Comparison of ENCODE assay signal across 8 mouse cellular contexts in genomic region chr6:137205662-137206400, GRCm38 (mm10). TPM values are rescaled to one million over a fixed set of nuclear protein-coding genes. Genes with fewer than 3 reads are reported as not detected.
A peak's percentile ranks its signal among the peaks of the same experiment; 100 is the strongest.
DNase-seq lines count a peak whose midpoint lies in the region; ATAC-seq and TF ChIP-seq lines count a peak whose summit lies in the region.

No protein-coding gene starts in this region.

- no peak for TF ChIP-seq RAD21 in MEL (IDR thresholded peaks at IDR 0.05; ENCODE audit: low read depth, low read length)

- H3K27ac ChIP-seq in MEL (ENCODE audit: control insufficient read depth, low read depth, low read length): no peak overlapping the region
- no peak overlapping the region for H3K27ac ChIP-seq in hindbrain, embryonic 14.5 days

- no peaks in the 10 kb centered on the region for H3K9me3 ChIP-seq in MEL (replicated peaks; ENCODE audit: insufficient read depth, low read length)
- no peaks in the 10 kb centered on the region for H3K9me3 ChIP-seq in hindbrain, embryonic 14.5 days (ENCODE audit: control insufficient read depth, low read length)

- no peaks in the 10 kb centered on the region for H3K4me1 ChIP-seq in MEL (ENCODE audit: control insufficient read depth in 1 of 2, insufficient read depth in 2 of 2, low read length in 2 of 2)
- no peaks in the 10 kb centered on the region for H3K4me1 ChIP-seq in hindbrain, embryonic 14.5 days (replicated peaks; ENCODE audit: control insufficient read depth, insufficient read depth, low read length)

- TF ChIP-seq POLR2A in MEL (IDR thresholded peaks at IDR 0.05; ENCODE audit: control insufficient read depth in 1 of 2, insufficient read depth in 1 of 2, low read depth in 1 of 2, low read length in 2 of 2, poor library complexity in 1 of 2): no peak

- no peak overlapping the region for H3K9ac ChIP-seq in MEL (ENCODE audit: control insufficient read depth, low read depth, low read length, poor library complexity, severe bottlenecking)
- no peak overlapping the region for H3K9ac ChIP-seq in hindbrain, embryonic 14.5 days

- no peaks in the 10 kb centered on the region for H3K36me3 ChIP-seq in MEL (ENCODE audit: control insufficient read depth in 1 of 2, insufficient read depth in 2 of 2, low read length in 2 of 2)
- no peaks in the 10 kb centered on the region for H3K36me3 ChIP-seq in hindbrain, embryonic 14.5 days (replicated peaks; ENCODE audit: control insufficient read depth, insufficient read depth)

- H3K79me2 ChIP-seq in MEL (ENCODE audit: control insufficient read depth, insufficient read depth, low read length, poor library complexity): no peaks in the 10 kb centered on the region

- no peak overlapping the region for H3K4me2 ChIP-seq in hindbrain, embryonic 14.5 days (replicated peaks)

- 61% methylated on average over 11 of the region's 11 CpGs for WGBS in hindbrain, embryonic 14.5 days

- no peak for ATAC-seq in CD4-positive, CD25-positive, alpha-beta regulatory T cell, adult 4 months
- peak; percentile 51; the same call in 1 of the 2 replicates for ATAC-seq in hindbrain, embryonic 14.5 days (ENCODE audit: low FRiP score)

- H3K4me3 ChIP-seq in MEL (ENCODE audit: control insufficient read depth in 1 of 2, insufficient read depth in 1 of 2, low read depth in 2 of 2, low read length in 2 of 2): no peak overlapping the region
- H3K4me3 ChIP-seq in hindbrain, embryonic 14.5 days (replicated peaks; ENCODE audit: low read length): no peak overlapping the region

- H3K27me3 ChIP-seq in MEL (ENCODE audit: control insufficient read depth in 1 of 2, insufficient read depth in 2 of 2, low read length in 2 of 2): no peaks in the 10 kb centered on the region
- H3K27me3 ChIP-seq in hindbrain, embryonic 14.5 days (ENCODE audit: control insufficient read depth, insufficient read depth, low read length): no peaks in the 10 kb centered on the region

- TF ChIP-seq EP300 in MEL (IDR thresholded peaks at IDR 0.05; ENCODE audit: low read depth in 1 of 2, low read length in 2 of 2): no peak

- peak; percentile 21 for DNase-seq in CD4-positive, CD25-positive, alpha-beta regulatory T cell, adult 2 months (ENCODE audit: low read depth, low spot score)
- DNase-seq in layer of hippocampus, adult 11-12 months (ENCODE audit: low spot score): peak; percentile 29
- no peak for DNase-seq in layer of hippocampus, postnatal 36 days
- peak; percentile 3 for DNase-seq in MEL (ENCODE audit: low read depth, low spot score)
- peak; percentile 82 for DNase-seq in hindbrain, embryonic 14.5 days (ENCODE audit: low spot score)
- peak; percentile 31 for DNase-seq in retina, postnatal 7 days (ENCODE audit: low read depth, low spot score)
- DNase-seq in urinary bladder, postnatal 25 days (ENCODE audit: low spot score): no peak

- TF ChIP-seq CTCF in MEL (IDR thresholded peaks at IDR 0.05 in 2 of 3, conservative IDR thresholded peaks at IDR 0.05 in 1 of 3; ENCODE audit: control insufficient read depth in 1 of 3, insufficient read depth in 1 of 3, low read depth in 2 of 3, low read length in 3 of 3, poor library complexity in 1 of 3, severe bottlenecking in 1 of 3): no peak; a peak in 1 of 6 replicates

TF ChIP-seq in MEL, 35 proteins besides CTCF, POLR2A, EP300 and RAD21:
- TF ChIP-seq SIN3A (IDR thresholded peaks at IDR 0.05; ENCODE audit: low read length) (no peak), UBTF (IDR thresholded peaks at IDR 0.05; ENCODE audit: borderline replicate concordance, insufficient read depth, low read depth, low read length) (no peak), BHLHE40 (IDR thresholded peaks at IDR 0.05; ENCODE audit: borderline replicate concordance, low read depth, low read length) (no peak), POLR2AphosphoS2 (IDR thresholded peaks at IDR 0.05; ENCODE audit: low read length) (no peak), GABPA (IDR thresholded peaks at IDR 0.05; ENCODE audit: low read depth, low read length) (no peak), ELF1 (IDR thresholded peaks at IDR 0.05; ENCODE audit: low read depth, low read length) (no peak), ZKSCAN1 (IDR thresholded peaks at IDR 0.05; ENCODE audit: low read depth, low read length) (no peak), MXI1 (IDR thresholded peaks at IDR 0.05; ENCODE audit: low read depth, low read length) (no peak), ZC3H11A (IDR thresholded peaks at IDR 0.05; ENCODE audit: low read depth, low read length) (no peak), HCFC1 (IDR thresholded peaks at IDR 0.05; ENCODE audit: low read depth, low read length) (no peak), KAT2A (conservative IDR thresholded peaks at IDR 0.05; ENCODE audit: low read depth, low read length) (no peak), JUND (IDR thresholded peaks at IDR 0.05; ENCODE audit: low read depth, low read length) (no peak), GATA1 (IDR thresholded peaks at IDR 0.05; ENCODE audit: low read depth, low read length) (no peak), ZMIZ1 (IDR thresholded peaks at IDR 0.05; ENCODE audit: low read depth, low read length) (no peak), CHD2 (IDR thresholded peaks at IDR 0.05; ENCODE audit: low read length) (no peak), MYC (IDR thresholded peaks at IDR 0.05; ENCODE audit: low read depth, low read length) (no peak), NELFE (IDR thresholded peaks at IDR 0.05; ENCODE audit: low read depth, low read length) (no peak), MEF2A (IDR thresholded peaks at IDR 0.05; ENCODE audit: extremely low read depth, insufficient replicate concordance, low read depth, low read length, poor library complexity, severe bottlenecking) (no peak)

RNA-seq across cellular contexts. Expression of gene Rerg, which starts 35.5 kb away (rescaled TPM):
- polyA plus RNA-seq in CD4-positive, CD25-positive, alpha-beta regulatory T cell, adult 4 months (2017; shearing (Covaris generic)): not detected
- 10 to 100 TPM; 37.5 to 41.0 TPM for total RNA-seq in layer of hippocampus, postnatal 36 days (2021)
- total RNA-seq in MEL (2012; rRNA removed): not detected in 2 replicates
- not detected for polyA plus RNA-seq in MEL (2012; ENCODE audit: insufficient read depth in 1 of 2, insufficient read length in 2 of 2, low read depth in 1 of 2, low replicate concordance in 2 of 2, missing spikeins in 1 of 2)
- 6.5 and 8.6 TPM in 2 replicates for polyA plus RNA-seq in hindbrain, embryonic 14.5 days (2014; fragmentation: Nextera tagmentation; extraction: Ambion mirVana)

RNA-seq across cellular contexts. Expression of gene Ptpro, which starts 46.3 kb away (rescaled TPM):
- polyA plus RNA-seq in CD4-positive, CD25-positive, alpha-beta regulatory T cell, adult 4 months (2017; shearing (Covaris generic)): under 1 TPM in 1 of 2 experiments, not detected in 1; 0.29 TPM
- 10 to 100 TPM; 44.4 to 51.1 TPM for total RNA-seq in layer of hippocampus, postnatal 36 days (2021)
- total RNA-seq in MEL (2012; rRNA removed): not detected in 2 replicates
- polyA plus RNA-seq in MEL (2012; ENCODE audit: insufficient read depth in 1 of 2, insufficient read length in 2 of 2, low read depth in 1 of 2, low replicate concordance in 2 of 2, missing spikeins in 1 of 2): not detected
- 54.6 and 61.6 TPM in 2 replicates for polyA plus RNA-seq in hindbrain, embryonic 14.5 days (2014; fragmentation: Nextera tagmentation; extraction: Ambion mirVana)

Comparison
In these comparisons a context has a peak if more than half of its experiments do, and no peak if none do; other contexts are left out.
1. DNase-seq: peak in CD4-positive, CD25-positive, alpha-beta regulatory T cell, adult 2 months (single experiment), layer of hippocampus, adult 11-12 months (single experiment), MEL (single experiment), hindbrain, embryonic 14.5 days (single experiment) and retina, postnatal 7 days (single experiment); none in layer of hippocampus, postnatal 36 days (0 of 2) and urinary bladder, postnatal 25 days (single experiment).
2. RNA of gene Ptpro, which starts 46.3 kb away (polyA plus RNA-seq): 54.6 to 61.6 TPM in hindbrain, embryonic 14.5 days; 0.29 TPM in CD4-positive, CD25-positive, alpha-beta regulatory T cell, adult 4 months and not detected in MEL; every median in the first group is over 10 times any median in the second.